Mouse (Mus musculus) frontal cortex, postnatal 10 days (tissue): Measurements from ENCODE around the gene Crybg2.

Source experiments
- DNase-seq, 2 experiments: peaks; one replicate each; pipeline ENCODE4 v3.0.0; 2022; ENCODE audit warnings: low spot score in 2 of 2, mixed read lengths in 1 of 2

Crybg2 gene

GRCm38 (mm10) chr4:134058166-134058715 is 2.4 kb upstream of the Crybg2 start:
- DNase-seq: no peak

GRCm38 (mm10) chr4:134058908-134059307 is 1.7 kb upstream of the Crybg2 start:
- DNase-seq: no peak

- no peak for DNase-seq
Observed at GRCm38 (mm10) chr4:134061166-134061830, 683 bp downstream of the Crybg2 start.

- DNase-seq: no peak
Observed at GRCm38 (mm10) chr4:134061944-134062446, 1.4 kb downstream of the Crybg2 start.

- DNase-seq: no peak
Observed at GRCm38 (mm10) chr4:134062561-134062960, 1.9 kb downstream of the Crybg2 start.

- DNase-seq: no peak
Observed at GRCm38 (mm10) chr4:134065431-134066004, 4.9 kb downstream of the Crybg2 start.

- no peak for DNase-seq
Observed at GRCm38 (mm10) chr4:134067383-134067782, 6.8 kb downstream of the Crybg2 start.

- no peak for DNase-seq
Observed at GRCm38 (mm10) chr4:134067833-134068544, 7.4 kb downstream of the Crybg2 start.

GRCm38 (mm10) chr4:134068793-134069580 is 8.4 kb downstream of the Crybg2 start:
- no peak for DNase-seq

- peak; percentile 26 to 40 for DNase-seq
Observed at GRCm38 (mm10) chr4:134078694-134079093, 18.1 kb downstream of the Crybg2 start.

- no peak for DNase-seq
Observed at GRCm38 (mm10) chr4:134080674-134081073, 20.1 kb downstream of the Crybg2 start.

GRCm38 (mm10) chr4:134081730-134082386 is 21.2 kb downstream of the Crybg2 start:
- DNase-seq: peak in 1 of 2 experiments; percentile 30

- no peak for DNase-seq
Observed at GRCm38 (mm10) chr4:134082460-134082859, 21.8 kb downstream of the Crybg2 start.

- no peak for DNase-seq
Observed at GRCm38 (mm10) chr4:134084999-134085398, 24.4 kb downstream of the Crybg2 start.

GRCm38 (mm10) chr4:134087412-134087811 is 26.8 kb downstream of the Crybg2 start:
- no peak for DNase-seq

- no peak for DNase-seq
Observed at GRCm38 (mm10) chr4:134089029-134089428, 28.4 kb downstream of the Crybg2 start.

GRCm38 (mm10) chr4:134090521-134091224 is 30.1 kb downstream of the Crybg2 start:
- DNase-seq: no peak

- no peak for DNase-seq
Observed at GRCm38 (mm10) chr4:134091225-134091529, 30.6 kb downstream of the Crybg2 start.

GRCm38 (mm10) chr4:134092382-134093288 is 32.0 kb downstream of the Crybg2 start:
- DNase-seq: no peak
